Mouse (Mus musculus) ES-E14 (cell line): Measurements from ENCODE around the gene Usp36. TPM values are rescaled to one million over a fixed set of nuclear protein-coding genes. Genes with fewer than 3 reads are reported as not detected.
A peak's percentile ranks its signal among the peaks of the same experiment; 100 is the strongest.

Source experiments
- DNase-seq: peaks from one replicate; pipeline ENCODE4 v3.0.0-alpha.2; 2013; ENCODE audit warnings: low read depth, low spot score
- H3K27ac ChIP-seq: 2 replicates; pipeline ENCODE4 v1.5.1; 2012; ENCODE audit warnings: low read depth, mild to moderate bottlenecking, low read length, moderate library complexity, mixed read lengths; ENCODE audit not compliant: poor library complexity, insufficient read depth, severe bottlenecking
- H3K36me3 ChIP-seq: 2 replicates; pipeline ENCODE4 v1.6.1; 2012; ENCODE audit warnings: mild to moderate bottlenecking, low read length, moderate library complexity, mixed read lengths; ENCODE audit not compliant: control insufficient read depth, poor library complexity, insufficient read depth, severe bottlenecking
- H3K4me1 ChIP-seq, 2 experiments: fragments of 150-350 bp in 1 of 2; sonication (generic) in 1 of 2; 2 replicates each; pipeline ENCODE4 v1.6.1; 2012; ENCODE audit warnings: low read length in 2 of 2, mild to moderate bottlenecking in 1 of 2, mixed read lengths in 1 of 2; ENCODE audit not compliant: control insufficient read depth in 2 of 2, insufficient read depth in 2 of 2, poor library complexity in 1 of 2
- H3K4me3 ChIP-seq, 2 experiments: fragments of 150-350 bp in 1 of 2; sonication (generic) in 1 of 2; 2 replicates each; pipeline ENCODE4 v1.5.1; 2012; ENCODE audit warnings: low read length in 2 of 2, low read depth in 1 of 2, mild to moderate bottlenecking in 1 of 2, mixed read lengths in 1 of 2; ENCODE audit not compliant: insufficient read depth in 1 of 2, poor library complexity in 1 of 2, severe bottlenecking in 1 of 2
- H3K9ac ChIP-seq: 2 replicates; pipeline ENCODE4 v1.6.1; 2012; ENCODE audit warnings: low read depth, mild to moderate bottlenecking, low read length, mixed read lengths; ENCODE audit not compliant: poor library complexity, insufficient read depth, severe bottlenecking
- H3K9me3 ChIP-seq: fragments of 150-350 bp; sonication (generic); 2 replicates; pipeline ENCODE4 v1.6.1; 2012; ENCODE audit warnings: low read depth, mild to moderate bottlenecking, low read length; ENCODE audit not compliant: control insufficient read depth, insufficient read depth
- CHD2 ChIP-seq: IDR thresholded peaks from 2 replicates; pipeline ENCODE4 v1.6.1; 2014; ENCODE audit warnings: mild to moderate bottlenecking, low read depth, low read length, inconsistent platforms
- HCFC1 ChIP-seq: IDR thresholded peaks from 2 replicates; pipeline ENCODE4 v1.6.1; 2012; ENCODE audit warnings: low read length, inconsistent platforms, borderline replicate concordance; ENCODE audit not compliant: insufficient read depth
- MAFK ChIP-seq: IDR thresholded peaks from 2 replicates; pipeline ENCODE4 v1.6.1; 2014; ENCODE audit warnings: mild to moderate bottlenecking, low read depth, low read length, inconsistent platforms; ENCODE audit not compliant: insufficient read depth
- ZC3H11A ChIP-seq: IDR thresholded peaks from 2 replicates; pipeline ENCODE4 v1.6.1; 2012; ENCODE audit warnings: low read depth, mild to moderate bottlenecking, inconsistent platforms, low read length, borderline replicate concordance
- ZNF384 ChIP-seq: IDR thresholded peaks from 2 replicates; pipeline ENCODE4 v1.6.1; 2012; ENCODE audit warnings: low read depth, low read length, inconsistent platforms
- in situ Hi-C, 2 experiments: fragments of 600-800 bp; cut with MboI; formaldehyde crosslinking; loops; one replicate each; pipeline ENCODE4 v1.15.1; 2025; ENCODE audit warnings: low sequenced_read_pairs in 2 of 2, inconsistent platforms in 1 of 2; ENCODE audit not compliant: unreplicated experiment in 2 of 2
- total RNA-seq: library from RNA; depleted of rRNA; stranded (reverse); fragments of 300-350 nt; gene quantifications from 2 replicates; pipeline ENCODE4 v1.2.3, GENCODE M21; 2012

The Usp36 gene
- total RNA-seq, 1 experiment = 41.7 TPM

DNA sequence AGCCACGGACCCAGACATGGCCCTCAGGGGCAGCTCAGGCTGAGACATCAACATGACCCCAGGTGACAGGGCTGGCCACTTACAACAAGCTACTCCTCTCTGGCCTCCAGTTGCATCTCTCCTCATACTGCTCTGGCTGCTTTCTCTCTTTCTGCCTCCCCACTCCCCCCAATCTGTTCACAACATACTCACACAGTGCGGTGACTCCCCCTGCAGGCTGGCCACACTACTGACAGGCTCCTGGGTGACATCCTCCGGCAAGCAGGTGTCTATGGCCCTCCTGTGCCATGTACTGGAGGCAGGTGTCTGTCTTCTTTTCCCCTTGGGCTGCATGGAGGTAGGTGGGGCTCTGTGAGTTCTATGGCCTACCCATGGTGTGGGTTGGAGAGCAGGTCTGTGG lies 7.9 kb upstream of the Usp36 start:
- TF ChIP-seq ZNF384 (no peak), MAFK (no peak), ZC3H11A (no peak), HCFC1 (no peak), CHD2 (no peak)
- Histone ChIP-seq H3K9ac (no peak overlapping the region), H3K4me3 (no peak overlapping the region), H3K4me1 (peaks cover 0 to 8% of the 10 kb centered on the region in 2 experiments; a peak in 1 of 4 replicates), H3K27ac (no peak overlapping the region), H3K36me3 (no peaks in the 10 kb centered on the region), H3K9me3 (no peaks in the 10 kb centered on the region)
- DNase-seq = no peak
- in situ Hi-C loops = no loop called here

- no peak overlapping the region for H3K9ac ChIP-seq
- no peak overlapping the region for H3K27ac ChIP-seq
- H3K4me1 ChIP-seq = peaks cover 0 to 8% of the 10 kb centered on the region in 2 experiments; a peak in 1 of 4 replicates
- H3K4me3 ChIP-seq = no peak overlapping the region
- H3K9me3 ChIP-seq = no peaks in the 10 kb centered on the region
- in situ Hi-C loops = no loop called here
- TF ChIP-seq MAFK = no peak
- no peaks in the 10 kb centered on the region for H3K36me3 ChIP-seq
- DNase-seq = no peak
Observed at GRCm38 (mm10) chr11:118295026-118295425, 5.0 kb upstream of the Usp36 start.

- no peak for TF ChIP-seq ZNF384
- no peak for TF ChIP-seq CHD2
- TF ChIP-seq MAFK = no peak
- no peak for TF ChIP-seq ZC3H11A
- no peak for TF ChIP-seq HCFC1
- DNase-seq = no peak
- H3K27ac ChIP-seq = no peak overlapping the region
- peaks cover 2% of the 10 kb centered on the region; the same call in 1 of the 2 replicates for H3K36me3 ChIP-seq
- in situ Hi-C loops = no loop called here
- no peak overlapping the region for H3K9ac ChIP-seq
- H3K4me1 ChIP-seq = no peaks in the 10 kb centered on the region
- no peaks in the 10 kb centered on the region for H3K9me3 ChIP-seq
- H3K4me3 ChIP-seq = no peak overlapping the region
Observed at GRCm38 (mm10) chr11:118292671-118293070, 2.6 kb upstream of the Usp36 start.

DNA sequence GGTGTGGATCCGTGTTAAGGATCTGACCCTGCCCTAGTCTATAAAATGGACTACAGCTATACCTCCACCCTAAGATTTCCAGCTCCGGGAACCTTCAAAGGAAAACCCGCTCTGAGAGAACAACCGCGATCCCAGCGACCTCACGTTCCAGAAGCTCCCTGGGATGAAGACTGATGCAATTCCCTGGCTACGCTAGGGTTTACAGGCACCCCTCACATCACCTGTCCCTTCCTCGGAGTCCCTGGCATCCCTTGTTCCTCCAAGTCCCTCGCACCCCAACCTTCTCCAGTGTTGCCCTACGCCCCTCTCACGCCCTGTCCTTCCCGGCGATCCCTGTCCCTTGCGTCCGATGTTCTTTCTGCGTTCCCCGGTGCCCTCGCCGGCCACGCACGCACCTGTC lies 482 bp downstream of the Usp36 start:
- H3K9me3 ChIP-seq = no peaks in the 10 kb centered on the region
- H3K36me3 ChIP-seq = peaks cover 30% of the 10 kb centered on the region
- peak overlapping the region; percentile 92 for H3K9ac ChIP-seq
- peak overlapping the region; percentile 83 to 86 for H3K4me3 ChIP-seq
- peak overlapping the region; percentile 72 for H3K27ac ChIP-seq
- DNase-seq = no peak
- TF ChIP-seq MAFK (no peak), HCFC1 (no peak), ZC3H11A (no peak), ZNF384 (no peak), CHD2 (no peak)
- in situ Hi-C loops = no loop called here
- no peaks in the 10 kb centered on the region for H3K4me1 ChIP-seq

DNA sequence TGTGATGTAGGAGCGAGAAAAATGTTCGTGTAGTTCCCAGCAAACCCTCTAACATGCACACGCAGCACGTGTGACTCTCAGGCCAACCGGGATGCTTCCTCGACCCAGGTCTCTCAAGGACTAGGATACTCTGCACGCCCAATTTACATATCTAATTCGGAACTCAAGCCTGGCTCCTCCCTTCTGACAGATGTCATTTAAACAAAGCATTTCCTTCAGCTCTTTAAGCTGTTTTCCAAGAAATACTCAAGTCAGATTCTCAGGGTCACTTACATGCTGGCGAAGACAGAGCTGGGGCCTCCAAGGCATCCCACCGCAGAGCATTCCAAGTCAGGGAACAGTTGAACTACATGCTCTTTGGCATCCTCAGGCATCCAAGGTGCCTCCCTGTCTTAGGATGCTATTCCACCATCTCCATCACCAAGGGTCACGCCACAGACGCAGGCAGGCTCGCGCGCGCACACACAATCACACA lies 970 bp downstream of the Usp36 start:
- H3K27ac ChIP-seq = peak overlapping the region; percentile 72; the same call in 1 of the 2 replicates
- TF ChIP-seq ZNF384 = no peak
- TF ChIP-seq CHD2 = 0 out of 2 replicates have a peak, but pooled peaks have one; percentile 6
- TF ChIP-seq ZC3H11A = no peak
- DNase-seq = no peak
- peak overlapping the region; percentile 83 to 86 for H3K4me3 ChIP-seq
- in situ Hi-C loops = no loop called here
- H3K36me3 ChIP-seq = peaks cover 33% of the 10 kb centered on the region
- H3K9me3 ChIP-seq = no peaks in the 10 kb centered on the region
- peak overlapping the region; percentile 92 for H3K9ac ChIP-seq
- no peaks in the 10 kb centered on the region for H3K4me1 ChIP-seq
